Mouse (Mus musculus) adrenal gland, adult 2 months (tissue): Measurements from ENCODE around the gene Alpl. TPM values are rescaled to one million over a fixed set of nuclear protein-coding genes. Genes with fewer than 3 reads are reported as not detected.

Source experiments
- DNase-seq: peaks from one replicate; pipeline ENCODE4 v3.0.0; 2021
- polyA plus RNA-seq: library from polyadenylated mRNA; depleted of rRNA; stranded (reverse); fragments of >200 nt; gene quantifications from 2 replicates; pipeline ENCODE4 v1.2.3, GENCODE M21; 2012
- total RNA-seq, 2 experiments: library from RNA; stranded (reverse); gene quantifications; 2 replicates each; pipeline ENCODE4 v1.2.3; 2021

Alpl gene
- total and polyA plus RNA-seq, 3 experiments, result 4.7 to 59.6 (median 6.1) TPM

DNA sequence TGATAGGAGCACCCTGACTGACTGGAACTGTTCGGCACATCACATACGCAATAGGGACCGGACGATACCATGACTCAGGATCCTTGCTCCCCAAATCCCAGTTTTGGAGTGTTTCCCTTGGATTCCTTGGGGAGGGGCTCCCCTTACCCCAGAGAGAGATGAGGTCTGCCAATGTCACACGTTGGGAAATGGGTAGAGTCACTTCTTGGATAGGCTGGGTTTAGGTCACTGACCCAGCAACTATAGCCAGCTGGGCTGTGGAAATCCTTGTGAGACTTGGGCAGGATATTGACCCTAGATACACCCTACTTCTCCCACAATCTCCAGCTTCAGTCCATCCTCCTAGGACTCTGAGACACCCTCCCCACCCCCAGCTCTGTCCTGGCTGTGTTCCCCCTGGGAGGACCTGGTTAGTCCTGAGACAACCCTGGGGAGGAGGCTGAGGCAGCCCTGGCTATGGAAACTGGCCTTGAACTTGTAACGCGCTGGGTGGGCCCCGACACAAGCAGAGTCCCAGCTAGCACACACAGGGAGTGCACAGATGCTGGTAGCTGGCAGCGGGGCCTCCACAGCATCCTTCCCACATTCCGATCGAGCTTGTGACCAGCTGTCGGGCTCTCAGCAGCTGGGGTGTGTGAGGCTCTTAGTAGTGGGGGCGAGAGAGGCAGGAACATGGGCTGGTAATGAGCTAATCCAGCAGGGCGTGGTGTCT, 25.1 kb downstream of the Alpl start:
- no peak for DNase-seq

DNA sequence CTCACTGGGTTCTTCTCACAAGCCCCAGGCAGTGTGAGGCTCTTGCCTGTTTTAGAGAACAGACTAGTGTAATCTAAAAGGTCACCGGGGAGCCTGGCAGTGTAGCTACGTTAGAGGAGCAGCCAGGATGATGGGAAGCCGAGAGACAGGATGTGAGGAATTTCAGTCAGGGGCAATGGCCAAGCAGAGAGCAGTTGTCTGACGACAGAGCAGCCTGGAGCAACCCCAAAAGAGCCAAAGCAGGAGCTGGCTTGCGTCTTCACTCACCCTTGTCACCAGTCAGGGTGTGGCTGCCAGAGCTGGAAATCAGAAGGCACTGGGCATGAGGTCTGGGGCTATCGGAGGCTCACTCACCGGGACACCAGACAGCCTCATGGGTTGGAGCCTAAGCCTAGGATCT, 26.5 kb downstream of the Alpl start:
- DNase-seq, result no peak

DNA sequence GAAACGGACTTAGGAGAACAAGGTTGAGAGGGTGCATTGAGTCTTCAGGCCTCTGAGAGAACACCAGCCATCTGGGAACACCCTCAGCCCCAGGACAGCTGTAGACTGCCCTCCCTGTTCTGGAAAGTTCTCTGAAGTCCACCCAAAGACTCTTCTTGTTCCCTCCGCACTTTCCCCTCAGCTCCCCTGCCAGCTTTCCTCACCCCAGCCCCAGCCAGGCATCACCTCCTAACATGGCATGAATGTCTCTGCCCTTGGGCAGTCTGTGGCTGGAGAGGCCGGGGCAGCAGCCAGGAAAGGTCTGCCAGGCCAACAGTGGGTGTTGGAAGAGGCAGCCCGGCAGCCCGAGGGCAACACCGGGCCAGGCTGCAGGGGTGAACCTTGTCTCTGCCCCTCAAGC, 27.4 kb downstream of the Alpl start:
- peak; percentile 55 for DNase-seq

DNA sequence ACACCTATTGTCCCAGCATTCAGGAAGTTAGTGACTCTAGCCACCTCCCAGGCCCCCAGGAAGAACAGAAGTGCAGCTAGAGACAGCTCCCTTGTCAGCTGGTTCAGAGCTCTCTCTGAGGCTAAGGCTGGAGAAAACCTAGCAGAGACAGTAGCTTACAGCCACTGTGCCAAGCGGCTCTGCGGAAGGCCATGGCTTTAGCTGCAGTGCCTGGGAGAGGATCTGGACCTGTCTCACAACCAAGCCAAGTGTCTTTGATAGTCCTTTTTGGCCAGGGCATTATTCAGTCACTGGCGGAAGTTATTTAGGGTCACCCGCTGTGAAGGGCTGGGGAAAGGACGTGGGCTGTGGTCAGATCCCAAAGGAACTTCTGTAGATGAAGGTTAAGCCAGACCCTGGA, 27.8 kb downstream of the Alpl start:
- no peak for DNase-seq

DNA sequence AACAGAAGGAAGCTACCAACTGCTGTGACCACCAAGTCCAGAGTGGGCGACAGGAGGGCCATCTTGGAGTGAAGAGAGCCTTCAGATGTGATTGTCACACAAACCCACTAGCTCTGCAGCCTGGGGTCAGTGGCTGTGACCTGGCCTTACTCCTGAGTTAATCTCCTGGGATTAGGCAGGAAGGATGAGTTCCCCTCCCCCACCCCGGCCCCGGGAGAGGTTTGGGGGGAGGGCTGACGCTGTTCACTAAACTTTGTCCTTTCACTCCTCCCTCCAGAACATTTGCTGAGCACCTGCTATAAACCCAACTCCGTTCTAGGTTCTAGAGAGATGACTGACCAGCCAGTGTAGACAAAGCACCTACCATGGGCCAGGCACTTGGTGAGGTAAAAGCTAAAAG, 29.8 kb downstream of the Alpl start:
- no peak for DNase-seq

DNA sequence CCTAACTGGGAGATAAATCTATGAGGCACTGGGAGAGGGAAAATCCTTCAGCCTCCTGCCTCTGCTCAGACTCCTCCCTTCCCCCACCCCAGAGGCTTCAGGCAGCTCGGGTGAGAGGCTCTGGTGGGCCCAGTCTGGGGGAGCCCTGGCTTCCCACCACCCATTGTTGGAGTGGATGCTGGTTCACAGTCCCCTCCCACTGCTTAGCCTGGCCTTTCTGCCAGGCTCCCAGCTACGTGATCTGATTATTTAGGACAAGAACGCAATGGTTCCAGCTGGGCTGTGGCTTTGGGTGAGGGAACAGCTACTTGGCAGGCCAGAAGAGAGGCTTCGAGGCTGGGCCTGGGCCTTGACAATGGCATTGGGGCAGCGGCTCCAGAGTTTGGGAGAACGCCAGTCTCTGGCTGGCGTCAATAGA, 30.6 kb downstream of the Alpl start:
- DNase-seq, result peak; percentile 86

DNA sequence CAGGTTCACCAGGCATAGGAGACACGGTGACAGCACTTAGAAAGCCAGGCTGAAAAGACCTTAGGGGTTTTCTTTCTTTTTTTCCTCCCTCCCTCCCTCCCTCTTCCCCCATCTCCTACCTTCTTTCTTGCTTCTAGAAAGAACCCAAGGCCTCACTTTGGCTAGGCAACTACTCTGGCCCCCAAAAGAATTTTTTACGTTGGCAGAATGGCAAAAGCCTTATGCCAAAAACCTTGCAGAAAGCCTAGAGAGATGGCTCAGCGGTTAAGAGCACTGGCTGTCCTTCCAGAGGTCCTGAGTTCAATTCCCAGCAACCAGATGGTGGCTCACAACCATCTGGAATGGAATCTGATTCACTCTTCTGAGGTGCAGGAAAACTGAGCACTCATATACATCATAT, 31.6 kb downstream of the Alpl start:
- no peak for DNase-seq

DNA sequence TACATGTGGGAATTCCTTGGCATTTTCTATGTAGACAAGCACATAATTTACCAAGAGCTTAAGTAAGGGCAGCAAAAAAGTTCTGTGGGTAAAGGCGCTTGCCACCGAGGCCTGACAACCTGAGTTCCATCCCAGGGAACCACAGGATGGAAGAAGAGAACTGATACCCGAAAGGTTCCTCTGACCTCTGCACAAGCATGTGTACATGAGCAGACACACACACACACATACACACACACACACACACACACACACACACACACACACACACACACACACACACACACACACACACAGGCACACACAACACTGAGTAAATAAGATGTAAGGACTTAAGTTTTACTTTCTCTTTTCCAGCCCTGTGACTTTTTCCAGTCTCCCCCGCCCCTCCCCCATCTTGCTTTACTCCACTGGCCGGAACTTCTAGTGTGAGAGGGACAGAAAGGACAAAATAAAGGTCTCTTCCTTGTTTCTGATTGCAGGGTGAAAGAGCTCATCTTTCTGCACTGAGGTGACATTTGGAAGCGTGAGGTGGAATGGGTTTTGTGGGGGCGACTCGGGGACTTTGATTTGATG, 32.2 kb downstream of the Alpl start:
- no peak for DNase-seq

DNA sequence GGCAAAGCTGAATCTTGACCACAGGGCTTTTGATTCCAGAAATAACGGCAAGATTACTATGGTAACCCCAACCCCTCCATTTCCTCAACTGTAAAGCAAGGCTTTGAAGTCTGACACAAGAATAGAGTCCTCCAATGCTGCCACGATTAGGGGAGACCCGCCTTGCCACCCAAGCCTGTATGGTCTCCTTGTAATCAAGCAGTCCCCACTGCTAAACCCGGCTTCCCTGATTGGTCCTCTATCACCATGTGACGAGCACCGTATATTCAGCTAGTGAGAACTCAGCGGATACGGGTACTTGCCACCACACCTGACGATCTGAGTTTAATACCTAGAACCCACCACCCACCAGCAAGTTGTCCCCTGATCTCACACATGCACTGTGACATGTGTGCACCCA, 33.3 kb downstream of the Alpl start:
- DNase-seq, result no peak

DNA sequence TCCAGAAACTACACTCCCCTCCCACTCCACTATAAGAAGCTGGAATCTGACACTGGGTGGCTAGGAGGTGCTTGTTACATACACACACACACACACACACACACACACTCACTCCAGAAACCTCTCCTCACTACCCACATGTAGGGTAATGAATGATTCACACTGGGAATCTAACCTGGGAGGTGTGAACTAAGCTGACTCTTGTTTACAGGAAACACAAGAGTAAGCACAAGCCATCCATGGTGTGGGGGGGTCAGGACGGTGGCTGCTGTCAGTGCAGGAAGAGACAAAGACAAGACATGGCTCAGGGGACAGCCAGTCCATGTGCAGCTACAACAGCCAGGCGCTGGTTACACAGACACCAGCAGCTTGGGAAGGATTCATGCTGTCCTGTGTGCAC, 41.7 kb downstream of the Alpl start:
- no peak for DNase-seq

DNA sequence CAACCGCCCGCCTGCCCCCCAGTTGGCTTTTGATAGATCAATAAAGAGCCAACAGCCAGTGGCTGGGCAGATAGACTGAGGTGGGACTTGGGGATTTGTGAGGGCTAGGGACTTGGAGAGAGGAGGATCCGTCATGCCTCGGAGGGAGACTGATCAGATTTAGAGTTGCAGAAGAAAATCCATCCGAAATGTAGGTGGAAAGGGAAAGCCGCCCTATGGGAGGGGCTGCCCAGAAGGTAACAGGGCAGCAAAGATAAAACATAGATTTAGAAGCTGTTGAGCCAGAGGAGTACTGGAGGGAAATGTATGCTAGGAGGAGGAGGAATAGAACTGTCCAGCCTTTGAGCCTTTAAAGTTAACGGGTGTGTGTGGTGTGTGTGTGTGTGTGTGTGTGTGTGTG, 43.0 kb downstream of the Alpl start:
- no peak for DNase-seq

DNA sequence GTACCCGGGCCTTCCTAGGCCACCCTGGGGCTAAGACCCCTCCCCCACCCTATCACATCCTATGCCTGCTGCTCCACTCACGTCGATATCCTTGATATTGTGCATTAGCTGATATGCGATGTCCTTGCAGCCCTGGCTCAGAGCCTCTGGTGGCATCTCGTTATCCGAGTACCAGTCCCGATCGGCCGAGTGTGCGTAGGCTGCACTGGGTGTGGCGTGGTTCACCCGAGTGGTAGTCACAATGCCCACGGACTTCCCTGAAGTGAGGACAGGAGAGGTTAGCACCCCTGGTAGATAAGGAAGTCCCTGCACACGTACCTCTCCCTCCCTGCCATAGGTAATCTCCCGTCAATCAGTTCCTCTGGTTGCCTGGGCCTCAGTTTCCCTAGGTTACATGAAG, 43.7 kb downstream of the Alpl start:
- DNase-seq, result no peak

DNA sequence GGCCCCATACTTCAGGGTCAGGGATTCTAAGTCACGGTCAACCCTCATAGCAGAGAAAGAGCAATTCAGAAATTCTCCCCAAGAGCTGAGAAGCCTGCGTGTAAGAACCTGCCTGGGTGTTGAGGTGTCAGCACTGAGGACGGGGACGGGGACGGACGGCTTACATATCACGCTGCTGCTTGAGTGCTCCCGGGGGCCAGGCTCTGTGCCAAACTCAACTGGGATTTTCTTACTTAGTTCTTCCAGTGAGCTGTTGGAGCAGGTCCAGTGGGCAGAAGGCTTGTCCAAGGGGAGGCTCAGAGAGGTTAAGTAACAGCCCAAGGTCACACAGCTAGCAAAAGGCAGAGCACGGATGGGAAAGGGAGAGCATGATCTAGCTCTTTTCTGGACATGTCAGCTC, 44.5 kb downstream of the Alpl start:
- DNase-seq, result peak; percentile 63

DNA sequence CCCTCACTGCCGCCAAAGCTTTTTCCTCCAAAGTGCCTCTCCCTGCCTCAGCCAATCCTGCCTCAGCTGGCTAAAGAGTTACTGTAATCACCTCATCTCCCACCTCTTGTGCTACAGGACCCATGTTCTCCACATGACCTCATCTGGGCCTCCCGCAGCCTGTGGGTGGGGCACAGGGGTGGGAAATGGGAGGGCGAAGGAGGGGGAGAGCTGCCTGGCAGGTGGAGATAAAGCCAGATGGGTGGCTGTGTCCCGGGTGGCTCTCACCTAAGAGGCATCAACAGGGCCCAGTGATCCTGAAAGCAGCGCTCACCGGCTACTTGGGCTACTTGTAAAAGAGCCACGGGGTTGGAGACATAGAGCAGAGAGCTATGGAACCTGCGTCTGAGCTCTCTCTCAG, 44.9 kb downstream of the Alpl start:
- DNase-seq, result no peak

DNA sequence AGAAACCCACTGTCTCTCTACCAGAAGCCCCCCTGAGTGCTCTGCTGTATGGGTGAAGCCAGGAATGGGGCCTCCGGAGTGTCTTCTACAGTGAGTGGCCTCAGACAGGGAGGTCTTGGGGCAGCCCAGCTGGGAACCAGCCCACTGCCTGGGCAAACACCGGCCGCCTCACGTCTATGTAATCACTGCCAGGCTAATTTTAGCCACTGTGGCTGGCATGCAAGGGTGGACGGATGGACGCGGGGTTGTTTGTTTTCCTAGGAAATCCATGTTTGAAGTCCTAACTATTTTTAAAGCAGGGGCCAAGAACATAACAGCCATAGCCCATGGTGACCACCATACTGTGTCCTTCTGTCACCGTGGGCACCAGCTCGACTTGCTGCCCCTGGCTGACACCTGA, 46.1 kb downstream of the Alpl start:
- DNase-seq, result no peak

DNA sequence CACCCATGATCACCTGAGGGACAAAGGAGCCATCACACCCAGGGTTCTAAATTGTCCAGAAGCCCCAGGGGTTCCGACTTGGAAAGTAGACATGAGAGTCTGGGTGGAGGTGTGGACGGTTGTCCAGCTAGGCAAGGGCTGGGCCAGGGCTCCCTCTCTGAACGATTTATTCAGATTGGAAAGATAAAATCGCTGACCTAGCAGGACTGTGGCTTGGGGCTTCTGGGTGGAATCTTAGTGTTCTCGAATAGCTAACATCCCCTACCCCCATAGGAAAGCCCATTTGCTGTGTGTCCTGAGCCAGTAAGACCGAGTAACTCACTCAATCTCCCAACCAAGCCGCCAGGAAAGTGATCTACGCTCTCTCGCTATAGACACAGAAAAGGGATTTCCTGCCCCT, 46.5 kb downstream of the Alpl start:
- DNase-seq, result no peak

DNA sequence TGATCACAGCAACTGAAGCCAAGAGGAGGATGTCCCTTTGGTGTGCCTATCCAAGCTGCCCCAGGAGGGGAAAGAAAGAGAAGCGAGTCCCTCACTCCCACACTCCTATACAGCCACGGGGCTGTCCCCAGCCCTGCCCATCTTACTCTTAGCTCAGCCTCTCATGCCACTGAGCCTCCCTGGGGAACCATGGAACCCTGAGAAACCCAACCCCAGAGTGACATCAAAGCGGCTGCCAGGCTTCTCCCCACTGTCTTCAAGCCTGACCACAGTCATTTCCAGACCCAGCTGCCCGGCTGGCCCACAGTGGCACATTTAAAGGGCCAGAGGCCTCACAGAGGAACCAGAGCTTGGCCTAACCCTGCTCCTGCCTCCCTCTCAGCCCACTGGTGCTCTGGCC, 47.5 kb downstream of the Alpl start:
- no peak for DNase-seq

DNA sequence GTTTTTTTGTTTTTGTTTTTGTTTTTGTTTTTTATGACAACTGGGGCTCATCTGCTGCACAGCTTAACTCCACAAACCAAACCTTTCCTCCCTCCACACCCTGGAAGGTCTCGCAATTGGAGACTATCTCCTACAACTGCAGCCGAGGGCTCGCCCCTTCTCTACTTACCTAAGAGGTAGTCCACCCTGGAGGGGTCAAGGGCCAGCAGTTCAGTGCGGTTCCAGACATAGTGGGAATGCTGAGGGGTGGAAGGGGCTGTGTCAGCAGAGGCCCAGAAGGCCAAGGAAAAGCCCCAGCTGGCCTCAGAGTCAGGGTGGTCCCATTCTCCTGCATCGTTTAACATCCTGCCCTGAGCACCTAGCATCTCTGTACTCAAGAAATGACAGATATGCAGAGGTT, 48.6 kb downstream of the Alpl start:
- no peak for DNase-seq

DNA sequence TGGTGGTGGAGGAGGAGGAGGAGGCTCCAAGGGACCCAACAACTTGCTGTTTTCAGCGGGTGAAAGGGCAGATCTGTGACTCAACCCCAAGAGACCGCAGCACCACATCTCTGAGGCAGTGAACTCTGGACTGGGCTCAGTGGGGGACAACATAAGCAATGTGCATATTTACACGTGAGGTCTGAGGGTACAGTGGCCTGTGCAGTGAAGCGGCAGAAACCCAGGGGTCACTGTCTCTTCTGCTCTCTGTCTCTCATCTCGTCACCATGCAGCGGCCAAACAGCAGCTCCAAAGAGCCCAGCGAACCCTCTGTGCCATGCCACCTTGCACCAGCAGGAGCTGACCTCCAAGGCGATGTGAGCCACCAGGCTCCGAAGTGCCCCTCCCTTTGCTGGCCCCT, 49.1 kb downstream of the Alpl start:
- DNase-seq, result no peak

DNA sequence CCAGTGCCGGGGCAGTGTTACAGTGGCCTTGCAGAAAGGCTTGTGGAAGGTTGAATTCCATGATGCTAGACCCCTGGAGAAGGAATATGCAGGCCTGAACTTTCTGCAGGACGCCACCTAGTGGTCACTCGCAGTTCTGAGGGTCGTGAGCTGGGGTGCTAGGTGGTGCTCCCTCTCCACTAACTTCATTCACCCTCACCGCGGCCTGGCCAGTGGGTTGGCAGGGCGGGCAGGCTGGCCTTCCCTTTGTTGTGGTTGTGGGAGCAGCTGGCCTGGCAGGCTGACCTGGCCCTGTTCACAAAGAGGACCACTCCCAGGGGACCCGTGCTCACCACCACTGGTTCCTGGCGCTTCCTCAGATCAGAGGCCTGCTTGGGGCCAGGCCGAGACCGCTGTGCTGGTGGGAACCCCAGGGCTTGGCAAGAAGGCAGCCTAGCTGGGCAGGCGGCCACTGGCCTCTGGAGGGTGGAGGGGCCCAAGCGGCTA, 51.7 kb downstream of the Alpl start:
- DNase-seq, result peak; percentile 57

DNA sequence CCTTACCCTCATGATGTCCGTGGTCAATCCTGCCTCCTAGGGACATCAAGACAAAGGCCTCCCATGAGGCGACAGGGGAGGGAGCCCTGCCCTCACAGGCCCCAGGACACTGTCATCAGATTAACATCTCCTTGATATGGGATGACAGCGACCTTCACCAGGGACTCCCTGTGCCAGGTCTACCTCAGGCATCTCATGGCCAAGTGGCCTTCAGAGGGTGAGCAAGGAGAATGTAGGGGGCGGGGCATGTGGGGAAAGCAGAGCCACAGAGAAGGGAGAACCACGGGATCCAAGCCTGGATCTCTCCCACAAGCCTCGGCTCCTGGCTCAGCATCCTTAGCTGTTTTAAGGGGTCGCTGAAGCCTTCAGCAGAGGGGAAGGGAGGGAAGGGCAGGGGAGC, 52.4 kb downstream of the Alpl start:
- DNase-seq, result peak; percentile 82

DNA sequence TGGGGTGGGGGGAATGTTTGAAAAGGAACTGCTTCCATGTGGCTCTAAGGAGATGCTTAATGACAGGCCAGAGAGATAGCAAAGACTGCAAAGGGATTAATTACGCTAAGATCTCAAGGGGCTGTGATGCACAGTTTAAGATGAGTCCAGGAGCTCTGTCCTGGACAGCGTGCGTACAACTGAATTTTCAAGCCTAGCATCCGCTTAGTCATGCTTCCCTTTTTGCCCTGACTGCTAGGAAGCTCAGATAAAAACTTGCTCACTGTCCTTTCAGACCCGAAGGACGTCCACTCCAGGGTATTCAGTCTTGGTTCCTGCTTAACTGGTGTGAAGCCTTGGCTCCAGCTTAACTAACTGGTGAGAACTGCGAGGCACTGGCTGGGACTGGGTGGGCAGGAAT, 55.8 kb downstream of the Alpl start:
- no peak for DNase-seq

DNA sequence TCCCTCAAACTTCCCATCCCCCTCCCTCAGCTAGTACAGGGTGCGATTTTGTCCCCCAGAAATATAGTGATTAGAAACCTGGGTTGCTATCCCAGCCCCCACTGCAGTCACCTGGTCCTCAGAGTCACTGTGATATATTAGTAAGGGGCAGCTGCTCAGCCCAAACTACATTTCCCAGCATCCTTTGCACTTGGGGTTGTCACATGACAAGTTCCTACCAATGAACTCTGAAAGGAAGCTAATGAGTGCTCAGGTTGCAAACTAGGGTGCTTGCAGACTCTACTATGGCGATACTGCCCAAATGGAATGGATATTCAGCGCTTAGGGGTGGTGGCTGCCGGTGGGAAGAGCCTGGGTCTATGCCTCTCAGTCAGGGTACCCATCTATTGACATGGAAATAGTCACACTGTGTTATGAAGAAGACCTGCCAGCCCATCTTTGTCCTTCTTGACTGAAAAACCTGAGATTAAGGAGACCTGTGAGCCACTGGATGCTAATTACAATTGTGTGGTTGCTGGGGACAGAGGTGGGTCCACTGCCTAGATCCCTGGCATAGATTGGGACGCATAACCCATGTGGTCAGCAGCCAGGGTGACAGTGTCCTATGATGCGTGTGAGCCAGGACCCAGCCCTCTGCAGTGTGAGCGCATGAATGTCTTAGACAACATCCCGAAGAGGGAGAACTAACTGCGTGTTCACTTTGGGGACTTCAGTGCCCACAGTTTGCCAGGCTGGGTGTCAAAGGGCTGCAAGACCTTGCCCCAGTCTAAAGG, 56.8 kb downstream of the Alpl start:
- DNase-seq, result no peak

DNA sequence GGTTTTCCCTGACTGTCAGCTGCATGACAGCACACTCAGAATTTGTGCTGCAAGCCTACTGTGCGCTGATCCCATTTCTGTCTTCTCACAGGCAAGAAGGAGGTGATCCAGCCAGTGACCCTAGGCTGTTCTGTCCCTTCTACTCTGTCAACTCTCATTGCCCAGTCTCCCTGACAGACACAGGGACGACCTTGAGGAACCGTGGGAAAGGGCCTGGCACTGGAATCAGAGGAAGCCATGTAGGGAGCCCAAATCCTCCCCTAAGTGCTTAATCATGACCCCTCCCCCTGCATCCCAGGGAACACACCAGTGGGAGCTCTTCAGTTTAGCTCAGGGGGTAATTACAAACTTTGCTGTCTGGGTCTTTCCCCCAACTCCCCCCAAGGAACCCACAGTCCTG, 58.4 kb downstream of the Alpl start:
- no peak for DNase-seq
